Mouse (Mus musculus): ENCODE results near the gene Tas2r107.
"Not testable (repeated sequence)": the region's sequence is repeated elsewhere in the genome, so short reads cannot be mapped to it uniquely, and the experiment has no call there.

The Tas2r107 gene

GRCm38 (mm10) chr6:131660049-131660448 is at the start of gene Tas2r107:
Tas2r107 (minus strand) TSS chr6:131660149.
- DNase-seq (ENCODE audit: low spot score in 2 of 2), result no peak

- no peak for DNase-seq (ENCODE audit: low spot score in 2 of 2)
These were observed 30.0 kb upstream of the Tas2r107 start, which contains the start of gene Tas2r114 for GRCm38 (mm10) chr6:131689963-131690362. Tas2r114 (minus strand) TSS chr6:131690063.

GRCm38 (mm10) chr6:131687395-131687794 is 27.4 kb upstream of the Tas2r107 start, which contains the start of gene Tas2r105:
Tas2r105 (minus strand) TSS chr6:131687495.
- no peak for DNase-seq (ENCODE audit: low spot score in 2 of 2)

- no peak for DNase-seq (ENCODE audit: low spot score in 2 of 2)
These were observed 25.7 kb upstream of the Tas2r107 start, which contains the start of gene Tas2r104 for GRCm38 (mm10) chr6:131685644-131686043. Tas2r104 (minus strand) TSS chr6:131685744.

- DNase-seq (ENCODE audit: low spot score in 2 of 2), result no peak
These were observed 18.8 kb upstream of the Tas2r107 start, which contains the start of gene Tas2r106 for GRCm38 (mm10) chr6:131678786-131679185. Tas2r106 (minus strand) TSS chr6:131678886.

GRCm38 (mm10) chr6:131630812-131631211 is 29.1 kb downstream of the Tas2r107 start, which contains the start of gene Tas2r130:
Tas2r130 (minus strand) TSS chr6:131630912.
- DNase-seq (ENCODE audit: low spot score in 2 of 2), result no peak

GRCm38 (mm10) chr6:131609956-131610355 is 50.0 kb downstream of the Tas2r107 start:
- not testable (repeated sequence) for DNase-seq (ENCODE audit: low spot score in 2 of 2)

Measured in frontal cortex, postnatal 36 days (tissue).